Mouse (Mus musculus) frontal cortex, adult (tissue): ENCODE measurements around the gene Pycard.
"Not testable (repeated sequence)": the region's sequence is repeated elsewhere in the genome, so short reads cannot be mapped to it uniquely, and the experiment has no call there.

Experiments
- ATAC-seq: cut with Nextera tagmentation; 2 replicates; pipeline ENCODE4 v1.9.2; 2017; ENCODE audit warnings: mild to moderate bottlenecking, moderate library complexity, mixed read lengths; ENCODE audit not compliant: low TSS enrichment

The Pycard gene

GRCm38 (mm10) chr7:127942097-127942496, 51.6 kb downstream of the Pycard start:
- ATAC-seq = not testable (repeated sequence)
